Mouse (Mus musculus) E14TG2a.4 (cell line): Measurements from ENCODE around the gene Arf6.

Experiments
- CTCF ChIP-seq: conservative IDR thresholded peaks from 2 replicates; pipeline ENCODE4 v1.5.1; 2014; ENCODE audit warnings: low read length
- NANOG ChIP-seq: IDR thresholded peaks from 2 replicates; pipeline ENCODE4 v1.6.1; 2014; ENCODE audit warnings: borderline replicate concordance, low read length, mixed read lengths
- POU5F1 ChIP-seq: IDR thresholded peaks from 2 replicates; pipeline ENCODE4 v1.6.1; 2014; ENCODE audit warnings: low read length, borderline replicate concordance

- TF ChIP-seq CTCF (no peak), POU5F1 (no peak), NANOG (no peak)
Measured at GRCm38 (mm10) chr12:69411936-69412335, 40.0 kb downstream of the Arf6 start.
